Comparison of ENCODE assay signal across 11 mouse cellular contexts in the genomic region with DNA sequence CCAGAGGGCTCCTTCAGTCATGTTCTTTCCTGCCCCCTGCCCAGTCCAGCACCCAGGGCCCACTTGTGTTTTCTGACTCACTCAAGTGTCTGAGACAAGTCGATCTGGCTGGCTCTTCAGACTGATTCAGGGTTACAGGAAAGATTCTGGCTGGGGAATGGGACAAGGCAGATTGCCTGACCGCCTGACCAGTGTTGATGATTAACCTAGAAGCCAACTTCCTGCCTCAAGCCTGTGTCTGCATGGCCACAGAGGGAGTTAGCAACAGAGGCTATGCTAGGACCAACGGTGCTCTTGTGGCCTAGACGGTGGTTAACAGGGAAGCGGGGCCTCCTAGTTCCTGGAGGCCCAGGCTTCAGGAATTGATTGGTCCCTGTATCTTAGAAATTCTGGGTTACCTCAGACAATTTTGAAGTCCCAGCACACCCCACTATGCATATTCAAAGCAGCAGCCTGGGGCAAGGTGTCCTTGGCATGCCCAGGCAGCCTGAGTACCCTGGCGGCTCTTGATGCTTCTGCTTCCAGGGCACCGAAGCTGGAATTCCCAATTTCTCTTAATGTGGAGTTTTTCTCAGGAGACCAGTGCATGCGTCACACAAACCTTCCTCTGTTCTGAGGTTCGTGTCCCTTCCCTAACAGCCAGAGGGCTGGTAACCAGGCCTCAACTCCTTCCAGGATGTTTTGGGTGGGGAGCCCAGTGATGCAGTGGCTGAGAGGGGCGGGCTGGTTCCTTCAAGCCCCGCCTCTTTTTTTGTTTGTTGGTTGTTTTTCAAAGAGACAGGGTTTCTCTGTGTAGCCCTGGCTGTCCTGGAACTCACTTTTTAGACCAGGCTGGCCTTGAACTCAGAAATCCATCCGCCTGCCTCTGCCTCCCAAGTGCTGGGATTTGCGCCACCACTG. TPM values are rescaled to one million over a fixed set of nuclear protein-coding genes. Genes with fewer than 3 reads are reported as not detected.
DNase-seq lines count a peak whose midpoint lies in the region; ATAC-seq lines count a peak whose summit lies in the region.
"Had no signal": no experiment of that assay in that cellular context is flagged by ENCODE, and none has a peak within 500 bp of the region (broad histone marks: within the 10 kb centered on the region; RNA-seq: fewer than 3 reads in every experiment).

No protein-coding gene starts in this region.

- no peak overlapping the region for H3K4me2 ChIP-seq in kidney, embryonic 14.5 days (replicated peaks; ENCODE audit: low read depth, low read length)
- H3K4me2 ChIP-seq in liver, embryonic 16.5 days (ENCODE audit: low read depth, low read length) = peak overlapping the region; percentile 26; the same call in 1 of the 2 replicates
- H3K4me2 ChIP-seq in midbrain, embryonic 13.5 days (replicated peaks) = no peak overlapping the region
- H3K4me2 ChIP-seq: hindbrain, embryonic 13.5 days had no signal

- peak; percentile 69 for DNase-seq in 3134 (ENCODE audit: extremely low read depth, insufficient read length, low spot score)
- DNase-seq in Muller cell, postnatal 12 days (ENCODE audit: inconsistent ontology term) = peak; percentile 51
- DNase-seq in cerebellum, postnatal 25 days = no peak
- no peak for DNase-seq in spleen, postnatal 10 days (ENCODE audit: low spot score in 2 of 2)
- no peak for DNase-seq in ovary, postnatal 14 days (ENCODE audit: low spot score)
- DNase-seq: cerebellum, adult 9-10 months; right cerebral cortex, adult 18-20 months had no signal

- H3K27ac ChIP-seq in kidney, embryonic 14.5 days (ENCODE audit: low read depth, low read length) = peak overlapping the region; percentile 81
- H3K27ac ChIP-seq in liver, embryonic 16.5 days (ENCODE audit: low read length) = peak overlapping the region; percentile 75
- H3K27ac ChIP-seq in midbrain, embryonic 13.5 days = no peak overlapping the region
- H3K27ac ChIP-seq: hindbrain, embryonic 13.5 days had no signal

- ATAC-seq in kidney, embryonic 14.5 days (ENCODE audit: low FRiP score, low TSS enrichment) = no peak
- ATAC-seq in liver, embryonic 16.5 days (ENCODE audit: low read depth) = peak; percentile 64
- ATAC-seq in midbrain, embryonic 13.5 days = no peak

- no peaks in the 10 kb centered on the region for H3K27me3 ChIP-seq in kidney, embryonic 14.5 days (ENCODE audit: control insufficient read depth, insufficient read depth, low read length)
- H3K27me3 ChIP-seq in liver, embryonic 16.5 days (ENCODE audit: control insufficient read depth, insufficient read depth, low read depth, low read length) = no peaks in the 10 kb centered on the region
- H3K27me3 ChIP-seq in midbrain, embryonic 13.5 days = no peaks in the 10 kb centered on the region

- H3K9me3 ChIP-seq in kidney, embryonic 14.5 days (ENCODE audit: control insufficient read depth, low read length) = no peaks in the 10 kb centered on the region
- no peaks in the 10 kb centered on the region for H3K9me3 ChIP-seq in liver, embryonic 16.5 days (replicated peaks; ENCODE audit: control insufficient read depth, low read length)
- no peaks in the 10 kb centered on the region for H3K9me3 ChIP-seq in midbrain, embryonic 13.5 days
- H3K9me3 ChIP-seq: hindbrain, embryonic 13.5 days had no signal

- H3K4me1 ChIP-seq in kidney, embryonic 14.5 days (ENCODE audit: control insufficient read depth, insufficient read depth, low read length) = no peaks in the 10 kb centered on the region
- peaks cover 14% of the 10 kb centered on the region for H3K4me1 ChIP-seq in liver, embryonic 16.5 days (ENCODE audit: control insufficient read depth, low read depth, low read length)
- peaks cover 6% of the 10 kb centered on the region for H3K4me1 ChIP-seq in midbrain, embryonic 13.5 days (replicated peaks)

- no peak overlapping the region for H3K4me3 ChIP-seq in kidney, embryonic 14.5 days (ENCODE audit: low read length)
- H3K4me3 ChIP-seq in liver, embryonic 16.5 days (ENCODE audit: low read depth, low read length) = no peak overlapping the region
- H3K4me3 ChIP-seq in midbrain, embryonic 13.5 days (replicated peaks) = no peak overlapping the region
- H3K4me3 ChIP-seq: hindbrain, embryonic 13.5 days had no signal

- WGBS in kidney, embryonic 14.5 days = 68% methylated on average over 13 of the region's 13 CpGs
- WGBS in liver, embryonic 16.5 days (ENCODE audit: insufficient replicate concordance) = 42% methylated on average over 13 of the region's 13 CpGs
- 83% methylated on average over 13 of the region's 13 CpGs for WGBS in midbrain, embryonic 13.5 days

- H3K9ac ChIP-seq in kidney, embryonic 14.5 days (ENCODE audit: low read depth, low read length) = no peak overlapping the region
- H3K9ac ChIP-seq in liver, embryonic 16.5 days (ENCODE audit: low read depth, low read length) = no peak overlapping the region
- H3K9ac ChIP-seq in midbrain, embryonic 13.5 days (replicated peaks) = no peak overlapping the region
- H3K9ac ChIP-seq: hindbrain, embryonic 13.5 days had no signal

- peaks cover 43% of the 10 kb centered on the region for H3K36me3 ChIP-seq in kidney, embryonic 14.5 days (ENCODE audit: control insufficient read depth, insufficient read depth, low read length)
- peaks cover 40% of the 10 kb centered on the region for H3K36me3 ChIP-seq in liver, embryonic 16.5 days (ENCODE audit: control insufficient read depth, insufficient read depth)
- H3K36me3 ChIP-seq in midbrain, embryonic 13.5 days = peaks cover 48% of the 10 kb centered on the region

RNA-seq across cellular contexts. Expression of gene Galr3, which starts 10.0 kb away (rescaled TPM):
- polyA plus RNA-seq in kidney, embryonic 14.5 days (2014; fragmentation: Nextera tagmentation; extraction: Ambion mirVana) = 0.28 TPM in 1 of 2 replicates, not detected in the other
- polyA plus RNA-seq in liver, embryonic 16.5 days (2015; fragmentation: Nextera tagmentation; extraction: Ambion mirVana) = 0.20 TPM in 1 of 2 replicates, not detected in the other
- polyA plus RNA-seq in midbrain, embryonic 13.5 days (2015; fragmentation: Nextera tagmentation; extraction: Ambion mirVana) = not detected in 2 replicates
- polyA plus RNA-seq: hindbrain, embryonic 13.5 days had no signal

RNA-seq across cellular contexts. Expression of gene Ankrd54, which starts 11.0 kb away (rescaled TPM):
- 48.6 and 54.2 TPM in 2 replicates for polyA plus RNA-seq in kidney, embryonic 14.5 days (2014; fragmentation: Nextera tagmentation; extraction: Ambion mirVana)
- 36.7 and 40.9 TPM in 2 replicates for polyA plus RNA-seq in liver, embryonic 16.5 days (2015; fragmentation: Nextera tagmentation; extraction: Ambion mirVana)
- polyA plus RNA-seq in midbrain, embryonic 13.5 days (2015; fragmentation: Nextera tagmentation; extraction: Ambion mirVana) = 52.6 and 56.4 TPM in 2 replicates

RNA-seq across cellular contexts. Expression of gene Eif3l, which starts 23.3 kb away (rescaled TPM):
- polyA plus RNA-seq in kidney, embryonic 14.5 days (2014; fragmentation: Nextera tagmentation; extraction: Ambion mirVana) = 207 and 265 TPM in 2 replicates
- polyA plus RNA-seq in liver, embryonic 16.5 days (2015; fragmentation: Nextera tagmentation; extraction: Ambion mirVana) = 107 and 109 TPM in 2 replicates
- 180 and 186 TPM in 2 replicates for polyA plus RNA-seq in midbrain, embryonic 13.5 days (2015; fragmentation: Nextera tagmentation; extraction: Ambion mirVana)

RNA-seq across cellular contexts. Expression of gene H1f0, which starts 23.5 kb away (rescaled TPM):
- 137 and 306 TPM in 2 replicates for polyA plus RNA-seq in kidney, embryonic 14.5 days (2014; fragmentation: Nextera tagmentation; extraction: Ambion mirVana)
- 134 and 136 TPM in 2 replicates for polyA plus RNA-seq in liver, embryonic 16.5 days (2015; fragmentation: Nextera tagmentation; extraction: Ambion mirVana)
- 329 and 351 TPM in 2 replicates for polyA plus RNA-seq in midbrain, embryonic 13.5 days (2015; fragmentation: Nextera tagmentation; extraction: Ambion mirVana)

RNA-seq across cellular contexts. Expression of gene Micall1, which starts 57.0 kb away (rescaled TPM):
- polyA plus RNA-seq in kidney, embryonic 14.5 days (2014; fragmentation: Nextera tagmentation; extraction: Ambion mirVana) = 6.5 and 7.2 TPM in 2 replicates
- 0.93 and 1.0 TPM in 2 replicates for polyA plus RNA-seq in liver, embryonic 16.5 days (2015; fragmentation: Nextera tagmentation; extraction: Ambion mirVana)
- 8.6 and 9.5 TPM in 2 replicates for polyA plus RNA-seq in midbrain, embryonic 13.5 days (2015; fragmentation: Nextera tagmentation; extraction: Ambion mirVana)

Comparison
In these comparisons a context has a peak if more than half of its experiments do, and no peak if none do; other contexts are left out.
1. DNase-seq: peak in 3134 (single experiment) and Muller cell, postnatal 12 days (single experiment); none in cerebellum, postnatal 25 days (0 of 2), spleen, postnatal 10 days (0 of 2) and ovary, postnatal 14 days (single experiment).